Mouse (Mus musculus) heart, postnatal 0 days (tissue): Measurements from ENCODE around the gene Ppm1m.

Experiments used
- CTCF ChIP-seq: IDR thresholded peaks from 2 replicates; pipeline ENCODE4 v1.5.1; 2016; ENCODE audit warnings: antibody characterized with exemption, control low read depth, low read depth
- EP300 ChIP-seq: IDR thresholded peaks from 2 replicates; pipeline ENCODE4 v1.6.1; 2016; ENCODE audit warnings: antibody characterized with exemption, low read depth

- TF ChIP-seq CTCF (no peak), EP300 (no peak)
Observed at GRCm38 (mm10) chr9:106167703-106168102, 31.8 kb downstream of the Ppm1m start.
